Mouse (Mus musculus) thymus, adult 2 months (tissue): ENCODE results near the gene Dnah7a. TPM values are rescaled to one million over a fixed set of nuclear protein-coding genes. Genes with fewer than 3 reads are reported as not detected.
"Not testable (repeated sequence)": the region's sequence is repeated elsewhere in the genome, so short reads cannot be mapped to it uniquely, and the experiment has no call there.

ENCODE experiments used
- DNase-seq: peaks from one replicate; pipeline ENCODE4 v3.0.0; 2021
- H3K27ac ChIP-seq: fragments of 200-500 bp; 2 replicates; pipeline ENCODE4 v1.5.1; 2012; ENCODE audit warnings: low read length, control low read depth; ENCODE audit not compliant: control insufficient read depth, insufficient read depth
- H3K27me3 ChIP-seq: fragments of 200-500 bp; 2 replicates; pipeline ENCODE4 v1.6.1; 2012; ENCODE audit warnings: mild to moderate bottlenecking, low read length, moderate library complexity, mixed read lengths; ENCODE audit not compliant: control insufficient read depth, insufficient read depth
- H3K36me3 ChIP-seq: fragments of 200-500 bp; 2 replicates; pipeline ENCODE4 v1.6.1; 2012; ENCODE audit warnings: mild to moderate bottlenecking, low read length, moderate library complexity; ENCODE audit not compliant: control insufficient read depth, insufficient read depth
- H3K4me1 ChIP-seq: fragments of 200-500 bp; replicated peaks from 2 replicates; pipeline ENCODE4 v1.6.1; 2012; ENCODE audit warnings: low read length; ENCODE audit not compliant: control insufficient read depth, insufficient read depth
- H3K4me3 ChIP-seq: fragments of 200-500 bp; 2 replicates; pipeline ENCODE4 v1.5.1; 2012; ENCODE audit warnings: mild to moderate bottlenecking, low read length, control low read depth, moderate library complexity; ENCODE audit not compliant: control insufficient read depth, insufficient read depth
- CTCF ChIP-seq: fragments of 200-500 bp; IDR thresholded peaks from 2 replicates; pipeline ENCODE4 v1.5.1; 2012; ENCODE audit warnings: mild to moderate bottlenecking, control low read depth, low read length, moderate library complexity, borderline replicate concordance; ENCODE audit not compliant: control insufficient read depth, poor library complexity, insufficient read depth; ENCODE audit errors: extremely low read depth
- POLR2A ChIP-seq: fragments of 200-500 bp; IDR thresholded peaks from 2 replicates; pipeline ENCODE4 v1.6.1; 2012; ENCODE audit warnings: mild to moderate bottlenecking, low read length, control low read depth, moderate library complexity; ENCODE audit not compliant: control insufficient read depth, poor library complexity, insufficient read depth; ENCODE audit errors: extremely low read depth
- WGBS: fragments of 180-500 bp; shearing (Covaris S2); methylation state at CpG from one replicate; pipeline ENCODE4 v1.1.7; 2018; 5-methylcytosine and 5-hydroxymethylcytosine counted together
- polyA plus RNA-seq: library from polyadenylated mRNA; depleted of rRNA; stranded (reverse); fragments of >200 nt; gene quantifications from 2 replicates; pipeline ENCODE4 v1.2.3, GENCODE M21; 2012

Dnah7a gene
- polyA plus RNA-seq, 1 experiment: under 0.01 TPM

GRCm38 (mm10) chr1:53704164-53704563 lies 2.4 kb downstream of the Dnah7a start:
- Histone ChIP-seq H3K4me1 (peaks cover 7% of the 10 kb centered on the region), H3K4me3 (no peak overlapping the region), H3K27ac (no peak overlapping the region), H3K27me3 (no peaks in the 10 kb centered on the region), H3K36me3 (no peaks in the 10 kb centered on the region)
- DNase-seq: no peak
- WGBS: 95% methylated on average over 5 of the region's 5 CpGs
- TF ChIP-seq CTCF: no peak
- no peak for TF ChIP-seq POLR2A

- DNase-seq, H3K27me3 ChIP-seq, H3K4me3 ChIP-seq, H3K36me3 ChIP-seq, H3K27ac ChIP-seq, H3K4me1 ChIP-seq: not testable (repeated sequence)
Observed at GRCm38 (mm10) chr1:53664268-53664667, 42.3 kb downstream of the Dnah7a start.

- no peaks in the 10 kb centered on the region for H3K4me1 ChIP-seq
- TF ChIP-seq POLR2A: no peak
- no peak for TF ChIP-seq CTCF
- no peak overlapping the region for H3K27ac ChIP-seq
- no peak for DNase-seq
- no peak overlapping the region for H3K4me3 ChIP-seq
- 88% methylated on average over 8 of the region's 8 CpGs for WGBS
- no peaks in the 10 kb centered on the region for H3K27me3 ChIP-seq
- H3K36me3 ChIP-seq: no peaks in the 10 kb centered on the region
Observed at GRCm38 (mm10) chr1:53639865-53640794, 66.5 kb downstream of the Dnah7a start.

GRCm38 (mm10) chr1:53635641-53636040 lies 70.9 kb downstream of the Dnah7a start:
- not testable (repeated sequence) for H3K27ac ChIP-seq, H3K4me3 ChIP-seq, H3K27me3 ChIP-seq, DNase-seq, H3K4me1 ChIP-seq, H3K36me3 ChIP-seq
- WGBS: 77% methylated on average over 2 of the region's 2 CpGs

GRCm38 (mm10) chr1:53632040-53632439 lies 74.5 kb downstream of the Dnah7a start:
- not testable (repeated sequence) for H3K4me1 ChIP-seq, H3K36me3 ChIP-seq, H3K4me3 ChIP-seq, H3K27ac ChIP-seq, DNase-seq, H3K27me3 ChIP-seq

- TF ChIP-seq POLR2A (no peak), CTCF (no peak)
- H3K27ac ChIP-seq: no peak overlapping the region
- no peaks in the 10 kb centered on the region for H3K27me3 ChIP-seq
- DNase-seq: no peak
- H3K4me1 ChIP-seq: no peaks in the 10 kb centered on the region
- WGBS: 57% methylated on average over 6 of the region's 6 CpGs
- H3K36me3 ChIP-seq: no peaks in the 10 kb centered on the region
- H3K4me3 ChIP-seq: no peak overlapping the region
Observed at GRCm38 (mm10) chr1:53630011-53630410, 76.6 kb downstream of the Dnah7a start.

GRCm38 (mm10) chr1:53613486-53613885 lies 93.1 kb downstream of the Dnah7a start:
- Histone ChIP-seq H3K27me3 (no peaks in the 10 kb centered on the region), H3K27ac (no peak overlapping the region)

GRCm38 (mm10) chr1:53581326-53581725 lies 125.3 kb downstream of the Dnah7a start:
- H3K27me3 ChIP-seq, H3K4me1 ChIP-seq, DNase-seq, H3K4me3 ChIP-seq, H3K27ac ChIP-seq, H3K36me3 ChIP-seq: not testable (repeated sequence)
- 46% methylated on average over 1 of the region's 1 CpGs for WGBS

More at GRCm38 (mm10) chr1:53613486-53613885, 93.1 kb downstream of the Dnah7a start:
- H3K36me3 ChIP-seq: no peaks in the 10 kb centered on the region
- H3K4me1 ChIP-seq: no peaks in the 10 kb centered on the region
- WGBS: 96% methylated on average over 16 of the region's 16 CpGs
- H3K4me3 ChIP-seq: no peak overlapping the region
- TF ChIP-seq CTCF (no peak), POLR2A (no peak)
- no peak for DNase-seq

GRCm38 (mm10) chr1:53557918-53558317 lies 148.7 kb downstream of the Dnah7a start:
- H3K4me3 ChIP-seq, H3K27ac ChIP-seq, H3K27me3 ChIP-seq, DNase-seq, H3K36me3 ChIP-seq, H3K4me1 ChIP-seq: not testable (repeated sequence)
- WGBS: 38% methylated on average over 3 of the region's 3 CpGs

GRCm38 (mm10) chr1:53547018-53547417 lies 159.6 kb downstream of the Dnah7a start:
- H3K4me3 ChIP-seq, DNase-seq, H3K27ac ChIP-seq, H3K4me1 ChIP-seq, H3K36me3 ChIP-seq, H3K27me3 ChIP-seq: not testable (repeated sequence)
- 98% methylated on average over 10 of the region's 10 CpGs for WGBS
